Mouse (Mus musculus) small intestine, adult 2 months (tissue): ENCODE data around the gene Sh2d6. TPM values are rescaled to one million over a fixed set of nuclear protein-coding genes. Genes with fewer than 3 reads are reported as not detected.
A peak's percentile ranks its signal among the peaks of the same experiment; 100 is the strongest.

Experiments used
- H3K27ac ChIP-seq: fragments of 200-500 bp; 2 replicates; pipeline ENCODE4 v1.5.1; 2012; ENCODE audit warnings: low read depth, low read length, control low read depth, inconsistent platforms; ENCODE audit not compliant: insufficient read depth
- H3K27me3 ChIP-seq: fragments of 200-500 bp; 2 replicates; pipeline ENCODE4 v1.6.1; 2012; ENCODE audit warnings: mild to moderate bottlenecking, moderate library complexity, low read length, inconsistent platforms; ENCODE audit not compliant: control insufficient read depth, insufficient read depth
- H3K36me3 ChIP-seq: fragments of 200-500 bp; 2 replicates; pipeline ENCODE4 v1.6.1; 2012; ENCODE audit warnings: mild to moderate bottlenecking, low read length, control low read depth, inconsistent platforms; ENCODE audit not compliant: control insufficient read depth, insufficient read depth
- H3K4me1 ChIP-seq: fragments of 200-500 bp; 2 replicates; pipeline ENCODE4 v1.6.1; 2012; ENCODE audit warnings: low read length, inconsistent platforms, mixed read lengths; ENCODE audit not compliant: control insufficient read depth, insufficient read depth, insufficient read length
- H3K4me3 ChIP-seq: fragments of 200-500 bp; 2 replicates; pipeline ENCODE4 v1.5.1; 2012; ENCODE audit warnings: low read depth, mild to moderate bottlenecking, control low read depth, inconsistent platforms, low read length, moderate library complexity
- CTCF ChIP-seq: fragments of 200-500 bp; IDR thresholded peaks from 2 replicates; pipeline ENCODE4 v1.5.1; 2012; ENCODE audit warnings: low read depth, mild to moderate bottlenecking, control low read depth, inconsistent platforms, low read length, moderate library complexity, mixed read lengths; ENCODE audit not compliant: insufficient replicate concordance, insufficient read length; ENCODE audit errors: extremely low read depth
- POLR2A ChIP-seq: fragments of 200-500 bp; IDR thresholded peaks from 2 replicates; pipeline ENCODE4 v1.6.1; 2012; ENCODE audit warnings: low read depth, mild to moderate bottlenecking, control low read depth, inconsistent platforms, low read length, moderate library complexity
- WGBS: fragments of 180-500 bp; shearing (Covaris S2); methylation state at CpG from one replicate; pipeline ENCODE4 v1.1.7; 2018; 5-methylcytosine and 5-hydroxymethylcytosine counted together
- polyA plus RNA-seq: library from polyadenylated mRNA; depleted of rRNA; stranded (reverse); fragments of >200 nt; gene quantifications from 2 replicates; pipeline ENCODE4 v1.2.3, GENCODE M21; 2012

Sh2d6 gene
- polyA plus RNA-seq, 1 experiment: 22.2 TPM

GRCm38 (mm10) chr6:72523222-72523621 is 1.7 kb upstream of the Sh2d6 start:
- TF ChIP-seq CTCF: no peak
- no peak for TF ChIP-seq POLR2A
- Histone ChIP-seq H3K4me1 (peaks cover 11% of the 10 kb centered on the region; the same call in 1 of the 2 replicates), H3K27ac (peak overlapping the region; percentile 34; the same call in 1 of the 2 replicates), H3K4me3 (no peak overlapping the region), H3K27me3 (no peaks in the 10 kb centered on the region), H3K36me3 (no peaks in the 10 kb centered on the region)
- WGBS: 41% methylated on average over 4 of the region's 4 CpGs

GRCm38 (mm10) chr6:72522288-72522687 is 781 bp upstream of the Sh2d6 start:
- Histone ChIP-seq H3K4me1 (peaks cover 8% of the 10 kb centered on the region; the same call in 1 of the 2 replicates), H3K4me3 (no peak overlapping the region), H3K27ac (no peak overlapping the region), H3K27me3 (no peaks in the 10 kb centered on the region), H3K36me3 (no peaks in the 10 kb centered on the region)
- 74% methylated on average over 5 of the region's 5 CpGs for WGBS
- TF ChIP-seq CTCF (no peak), POLR2A (no peak)

- no peak for TF ChIP-seq CTCF
- TF ChIP-seq POLR2A: no peak
- Histone ChIP-seq H3K27me3 (no peaks in the 10 kb centered on the region), H3K4me3 (no peak overlapping the region), H3K27ac (no peak overlapping the region), H3K36me3 (no peaks in the 10 kb centered on the region), H3K4me1 (peaks cover 8% of the 10 kb centered on the region; the same call in 1 of the 2 replicates)
- WGBS: 95% methylated on average over 5 of the region's 5 CpGs
These were observed 603 bp downstream of the Sh2d6 start for GRCm38 (mm10) chr6:72520904-72521303.

- 50% methylated on average over 10 of the region's 10 CpGs for WGBS
- no peak overlapping the region for H3K4me3 ChIP-seq
- no peak for TF ChIP-seq CTCF
- no peak for TF ChIP-seq POLR2A
- peaks cover 6% of the 10 kb centered on the region; the same call in 1 of the 2 replicates for H3K4me1 ChIP-seq
- H3K36me3 ChIP-seq: no peaks in the 10 kb centered on the region
- H3K27ac ChIP-seq: no peak overlapping the region
- no peaks in the 10 kb centered on the region for H3K27me3 ChIP-seq
These were observed 1.4 kb downstream of the Sh2d6 start for GRCm38 (mm10) chr6:72519892-72520663.

- H3K27ac ChIP-seq: no peak overlapping the region
- 78% methylated on average over 8 of the region's 8 CpGs for WGBS
- TF ChIP-seq CTCF (no peak), POLR2A (no peak)
- H3K27me3 ChIP-seq: no peaks in the 10 kb centered on the region
- H3K4me1 ChIP-seq: peaks cover 6% of the 10 kb centered on the region; the same call in 1 of the 2 replicates
- no peaks in the 10 kb centered on the region for H3K36me3 ChIP-seq
- no peak overlapping the region for H3K4me3 ChIP-seq
These were observed 2.2 kb downstream of the Sh2d6 start for GRCm38 (mm10) chr6:72519303-72519702.

- Histone ChIP-seq H3K27me3 (no peaks in the 10 kb centered on the region), H3K36me3 (no peaks in the 10 kb centered on the region), H3K4me1 (peaks cover 6% of the 10 kb centered on the region; the same call in 1 of the 2 replicates), H3K4me3 (no peak overlapping the region), H3K27ac (no peak overlapping the region)
- no peak for TF ChIP-seq CTCF
- no peak for TF ChIP-seq POLR2A
- 91% methylated on average over 1 of the region's 1 CpGs for WGBS
These were observed 2.7 kb downstream of the Sh2d6 start for GRCm38 (mm10) chr6:72518842-72519241.

- 94% methylated on average over 6 of the region's 6 CpGs for WGBS
- H3K4me3 ChIP-seq: no peak overlapping the region
- H3K4me1 ChIP-seq: peaks cover 16% of the 10 kb centered on the region
- H3K36me3 ChIP-seq: no peaks in the 10 kb centered on the region
- H3K27me3 ChIP-seq: no peaks in the 10 kb centered on the region
- TF ChIP-seq POLR2A (no peak), CTCF (no peak)
- no peak overlapping the region for H3K27ac ChIP-seq
These were observed 5.9 kb downstream of the Sh2d6 start for GRCm38 (mm10) chr6:72515644-72516043.
